Mouse (Mus musculus) retina, embryonic 14.5 days (tissue): ENCODE results near the gene Tmem179b.

Source experiments
- DNase-seq: peaks from one replicate; pipeline ENCODE4 v3.0.0-alpha.2; 2015; ENCODE audit warnings: low spot score

Gene Tmem179b

GRCm38 (mm10) chr19:8786008-8786781 lies 11.9 kb upstream of the Tmem179b start, which contains the start of gene Taf6l:
Taf6l (minus strand) TSS chr19:8786417.
- DNase-seq: peak; percentile 94

- no peak for DNase-seq
Observed at GRCm38 (mm10) chr19:8774951-8775421, 719 bp upstream of the Tmem179b start.

- no peak for DNase-seq
Observed at GRCm38 (mm10) chr19:8773409-8773808, 858 bp downstream of the Tmem179b start.

- DNase-seq: no peak
Observed at GRCm38 (mm10) chr19:8772996-8773395, 1.3 kb downstream of the Tmem179b start.

- peak; percentile 78 for DNase-seq
Observed at GRCm38 (mm10) chr19:8770567-8771270, 3.5 kb downstream of the Tmem179b start, which contains the start of gene Tmem223. Tmem223 (plus strand) TSS chr19:8770996.

- DNase-seq: no peak
Observed at GRCm38 (mm10) chr19:8765562-8765961, 8.7 kb downstream of the Tmem179b start.

- DNase-seq: no peak
Observed at GRCm38 (mm10) chr19:8763276-8763675, 11.0 kb downstream of the Tmem179b start.

GRCm38 (mm10) chr19:8760757-8761156 lies 13.5 kb downstream of the Tmem179b start:
- DNase-seq: no peak

GRCm38 (mm10) chr19:8758899-8759298 lies 15.4 kb downstream of the Tmem179b start:
- no peak for DNase-seq

- no peak for DNase-seq
Observed at GRCm38 (mm10) chr19:8757471-8757998, 16.7 kb downstream of the Tmem179b start.

GRCm38 (mm10) chr19:8756635-8757387 lies 17.5 kb downstream of the Tmem179b start, which contains the start of gene Nxf1:
Nxf1 (plus strand) TSS chr19:8757073.
- peak; percentile 96 for DNase-seq

- DNase-seq: no peak
Observed at GRCm38 (mm10) chr19:8755652-8756051, 18.6 kb downstream of the Tmem179b start.

- peak; percentile 49 for DNase-seq
Observed at GRCm38 (mm10) chr19:8747368-8747767, 26.9 kb downstream of the Tmem179b start.

GRCm38 (mm10) chr19:8745382-8745781 lies 28.9 kb downstream of the Tmem179b start:
- DNase-seq: no peak

GRCm38 (mm10) chr19:8742176-8742575 lies 32.1 kb downstream of the Tmem179b start:
- no peak for DNase-seq

GRCm38 (mm10) chr19:8741243-8741869 lies 32.9 kb downstream of the Tmem179b start, which contains the start of gene Stx5a:
Stx5a (plus strand) TSS chr19:8741413.
- DNase-seq: peak; percentile 98

GRCm38 (mm10) chr19:8740603-8741002 lies 33.7 kb downstream of the Tmem179b start, which contains the start of gene 1700092M07Rik:
1700092M07Rik (plus strand) TSS chr19:8740718.
- no peak for DNase-seq

- no peak for DNase-seq
Observed at GRCm38 (mm10) chr19:8739646-8740045, 34.6 kb downstream of the Tmem179b start.

- DNase-seq: no peak
Observed at GRCm38 (mm10) chr19:8738911-8739310, 35.4 kb downstream of the Tmem179b start.

GRCm38 (mm10) chr19:8736160-8736467 lies 38.2 kb downstream of the Tmem179b start:
- no peak for DNase-seq

- DNase-seq: peak; percentile 96
Observed at GRCm38 (mm10) chr19:8735389-8736159, 38.7 kb downstream of the Tmem179b start, which contains the start of gene Wdr74. Wdr74 (plus strand) TSS chr19:8735827.
